Mouse (Mus musculus): Measurements from ENCODE around the gene Shh.

Gene Shh

GRCm38 (mm10) chr5:28459456-28460225 is 7.4 kb downstream of the Shh start:
- DNase-seq (ENCODE audit: low read depth, low spot score): no peak

- DNase-seq (ENCODE audit: low read depth, low spot score): no peak
These were observed 8.2 kb downstream of the Shh start for GRCm38 (mm10) chr5:28458821-28459240.

GRCm38 (mm10) chr5:28457921-28458641 is 9.0 kb downstream of the Shh start:
- no peak for DNase-seq (ENCODE audit: low read depth, low spot score)

- DNase-seq (ENCODE audit: low read depth, low spot score): no peak
These were observed 10.7 kb downstream of the Shh start for GRCm38 (mm10) chr5:28456366-28456765.

DNA sequence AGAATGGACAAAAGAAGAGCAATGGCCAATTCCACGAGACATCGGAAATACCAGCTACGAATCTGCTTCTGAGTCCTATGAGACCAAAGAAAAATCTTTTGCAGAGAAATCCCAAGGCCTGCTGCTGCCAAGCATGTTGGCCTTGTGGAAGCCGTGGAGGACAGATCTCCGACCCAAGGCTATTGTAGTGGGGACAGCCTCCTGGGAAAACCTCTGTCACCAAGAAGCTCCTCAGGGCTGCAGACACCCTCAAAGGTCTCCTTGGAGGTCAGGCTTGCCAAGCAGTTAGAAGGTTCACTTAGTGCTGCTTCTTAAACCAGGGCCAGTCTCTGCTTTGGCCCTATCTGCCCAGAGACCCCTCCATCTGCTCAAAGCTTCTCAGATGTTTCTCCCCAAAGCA is 11.3 kb downstream of the Shh start:
- DNase-seq (ENCODE audit: low read depth, low spot score): no peak

DNA sequence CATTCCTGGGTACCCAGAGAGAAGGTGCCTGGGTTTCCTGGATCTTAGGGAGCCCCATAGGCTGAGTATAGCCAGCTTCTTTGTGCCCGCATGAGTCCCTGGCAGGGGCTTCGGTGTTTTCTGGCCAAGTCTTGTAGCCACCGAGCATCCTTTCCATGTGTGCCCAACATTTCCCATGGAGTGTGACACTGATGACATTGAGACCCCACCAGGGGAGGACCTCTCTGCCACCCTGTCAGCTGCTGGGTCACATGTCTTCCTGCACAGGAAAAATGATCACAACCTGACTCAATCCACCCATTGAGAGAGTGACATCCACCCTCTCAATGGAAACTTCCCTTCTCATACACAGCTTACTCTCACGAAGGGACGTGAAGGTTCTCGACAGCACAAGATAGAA is 12.5 kb downstream of the Shh start:
- DNase-seq (ENCODE audit: low read depth, low spot score): no peak

- no peak for DNase-seq (ENCODE audit: low read depth, low spot score)
These were observed 13.5 kb downstream of the Shh start for GRCm38 (mm10) chr5:28453523-28453922.

DNA sequence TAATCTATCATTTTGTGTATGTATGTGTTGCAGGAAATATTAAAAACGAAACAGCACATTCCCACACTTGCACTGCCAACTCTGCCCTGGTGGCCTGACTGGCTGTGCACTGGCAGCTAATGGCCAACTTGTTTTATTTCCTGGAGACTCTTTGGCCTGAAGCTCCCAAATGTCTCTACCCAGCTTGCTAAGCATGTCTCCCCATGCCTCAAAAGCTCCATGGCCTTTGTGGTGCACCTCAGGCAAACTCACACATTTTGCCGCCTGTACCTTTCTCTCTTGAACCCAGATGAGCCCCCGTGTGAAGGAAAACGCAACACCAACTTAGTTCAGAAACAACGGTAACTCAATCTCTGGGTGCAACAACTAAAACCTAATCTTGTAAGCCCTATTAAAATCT is 14.0 kb downstream of the Shh start:
- no peak for DNase-seq (ENCODE audit: low read depth, low spot score)

DNA sequence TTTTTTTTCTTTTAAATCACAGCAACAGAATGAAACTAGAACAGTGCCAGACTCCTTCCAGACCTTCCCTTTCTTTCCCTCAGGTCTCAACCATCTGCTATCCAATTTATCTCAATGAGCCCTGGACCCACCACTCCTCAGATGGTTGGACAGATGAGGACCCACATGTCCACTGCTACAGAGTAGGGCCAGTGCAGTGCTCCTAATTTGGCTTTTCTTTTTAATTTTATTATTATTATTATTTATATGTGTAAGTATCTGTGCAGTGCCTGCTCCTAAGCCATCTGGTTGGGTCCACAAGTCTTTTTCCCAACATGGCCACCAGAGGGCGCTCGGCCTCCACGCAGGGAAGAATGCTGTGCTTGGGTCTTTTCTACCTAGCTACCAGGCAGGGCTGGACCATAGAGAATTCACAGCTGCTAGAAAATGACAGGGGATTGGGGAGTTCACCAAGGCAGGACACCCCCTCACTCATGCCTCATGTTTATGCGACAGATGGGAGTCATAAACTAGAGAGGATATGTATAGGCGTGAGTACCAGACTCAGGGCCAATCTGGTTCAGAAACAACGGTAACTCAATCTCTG is 15.9 kb downstream of the Shh start:
- DNase-seq (ENCODE audit: low read depth, low spot score): peak; percentile 25

- DNase-seq (ENCODE audit: low read depth, low spot score): no peak
These were observed 16.7 kb downstream of the Shh start for GRCm38 (mm10) chr5:28450126-28450890.

GRCm38 (mm10) chr5:28425926-28426325 is 41.1 kb downstream of the Shh start:
- no peak for DNase-seq (ENCODE audit: low read depth, low spot score)

GRCm38 (mm10) chr5:28423781-28424180 is 43.3 kb downstream of the Shh start:
- DNase-seq (ENCODE audit: low read depth, low spot score): no peak

DNA sequence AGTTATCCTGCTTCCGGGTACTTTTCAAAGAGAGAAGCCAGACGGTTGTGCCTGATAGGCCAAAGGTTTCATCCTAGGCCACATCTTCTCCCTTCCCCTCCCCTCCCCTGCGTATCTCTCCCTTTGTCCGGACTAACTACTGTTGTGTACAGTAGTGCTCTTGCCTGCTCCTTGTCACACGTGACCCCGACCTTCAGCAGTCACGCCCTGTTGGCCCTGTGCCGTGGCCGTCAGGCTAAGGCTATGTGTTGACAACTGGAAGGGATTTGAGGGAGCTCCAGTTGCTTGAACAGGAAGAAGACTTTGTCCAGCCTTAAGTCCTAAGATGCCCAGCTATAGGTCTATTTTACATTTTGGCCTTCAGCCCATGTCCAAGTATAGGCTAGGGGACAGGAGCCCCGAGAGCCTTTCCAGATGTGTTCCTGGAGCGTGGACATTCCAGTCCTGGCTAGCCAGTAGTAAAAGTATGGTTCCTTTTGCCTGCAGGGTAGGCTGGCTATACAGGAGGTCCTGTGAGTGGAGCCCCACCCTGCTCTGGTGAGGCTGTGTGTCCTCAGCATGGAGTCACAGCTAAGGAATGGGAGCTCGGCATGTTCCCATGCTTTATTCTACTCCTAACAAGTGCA is 47.3 kb downstream of the Shh start:
- DNase-seq (ENCODE audit: low read depth, low spot score): no peak

GRCm38 (mm10) chr5:28418734-28419133 is 48.3 kb downstream of the Shh start:
- no peak for DNase-seq (ENCODE audit: low read depth, low spot score)

DNA sequence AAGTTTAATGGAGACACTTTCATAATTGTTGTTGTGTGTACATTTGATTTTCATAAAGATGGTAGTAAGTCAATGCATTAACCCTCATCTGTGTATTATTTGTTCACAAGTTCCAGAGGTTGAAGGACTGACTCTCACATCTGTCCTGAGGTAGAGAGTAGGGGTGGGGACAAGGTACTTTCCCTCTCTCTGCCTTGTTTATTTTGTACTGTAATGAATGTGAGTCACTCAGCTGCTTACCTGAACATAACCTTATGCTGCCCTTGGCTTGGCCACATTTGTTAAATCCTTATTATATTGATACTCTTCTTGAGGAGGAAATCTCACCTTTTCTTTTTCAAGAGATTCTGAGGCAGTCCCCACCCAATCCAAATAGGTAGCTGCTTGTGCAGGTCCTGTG is 51.0 kb downstream of the Shh start:
- no peak for DNase-seq (ENCODE audit: low read depth, low spot score)

- no peak for DNase-seq (ENCODE audit: low read depth, low spot score)
These were observed 53.0 kb downstream of the Shh start for GRCm38 (mm10) chr5:28414076-28414475.

DNA sequence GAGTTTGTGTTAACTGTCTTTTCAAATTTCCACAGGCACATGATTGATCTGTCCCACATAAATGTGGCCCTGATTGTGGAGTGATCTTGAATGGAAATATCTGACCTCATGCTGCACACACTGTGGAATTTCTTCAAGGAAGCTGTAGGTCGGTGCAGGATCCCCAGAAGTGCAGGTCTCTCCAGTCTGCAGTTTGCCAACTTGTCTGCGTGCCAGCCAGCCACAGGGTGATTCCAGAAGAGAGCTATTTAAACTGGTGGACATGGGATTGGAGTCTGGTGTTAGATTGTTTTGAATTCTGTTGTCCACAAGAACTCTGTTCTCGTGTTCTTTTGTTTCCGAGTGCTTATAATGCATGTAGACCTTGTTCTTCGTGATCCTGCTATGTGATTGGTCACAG is 53.5 kb downstream of the Shh start:
- no peak for DNase-seq (ENCODE audit: low read depth, low spot score)

DNA sequence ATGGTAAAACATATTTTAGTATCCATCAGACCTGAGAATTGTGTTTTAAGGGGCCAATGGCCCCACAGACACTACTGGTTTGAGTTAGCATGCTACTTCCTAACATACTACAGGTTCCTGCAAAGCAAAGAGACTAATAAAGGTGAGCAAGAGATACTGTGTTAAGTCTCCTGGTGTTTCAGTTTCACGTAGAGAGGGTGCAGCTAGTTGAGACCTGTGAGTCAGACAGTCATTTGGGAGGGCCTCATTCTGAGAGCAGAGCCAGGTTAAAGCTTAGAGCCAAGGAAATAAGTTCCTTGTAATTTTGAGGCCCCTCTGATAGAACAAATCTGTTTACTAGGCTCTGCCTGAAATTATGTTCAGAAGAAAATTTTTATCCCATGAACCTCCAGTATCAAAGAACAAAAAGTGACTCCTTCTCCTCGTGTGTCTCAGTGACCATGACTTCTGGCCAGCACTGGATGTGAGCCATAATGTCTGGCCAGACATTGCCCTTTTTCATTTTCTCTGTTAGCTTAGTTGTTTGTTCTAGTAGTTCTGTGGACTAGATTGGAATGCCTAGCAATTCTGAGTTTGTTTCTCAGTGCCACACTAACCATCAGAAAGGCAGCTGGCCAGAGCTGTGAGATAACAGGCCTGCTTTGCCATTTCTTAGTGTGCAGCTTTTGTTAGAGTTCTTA is 54.9 kb downstream of the Shh start:
- DNase-seq (ENCODE audit: low read depth, low spot score): no peak

Measured in skeletal muscle tissue, adult 2 months (tissue).